Mouse (Mus musculus) right cerebral cortex, postnatal 10 days (tissue): ENCODE results near the gene Creb3l2.

Experiments used
- DNase-seq, 2 experiments: peaks; one replicate each; pipeline ENCODE4 v3.0.0; 2021; ENCODE audit warnings: low spot score in 2 of 2

The Creb3l2 gene

GRCm38 (mm10) chr6:37441251-37442011 is 515 bp downstream of the Creb3l2 start:
- DNase-seq = peak; percentile 37 to 44

- DNase-seq = no peak
Observed at GRCm38 (mm10) chr6:37440491-37441250, 1.3 kb downstream of the Creb3l2 start.

- no peak for DNase-seq
Observed at GRCm38 (mm10) chr6:37439676-37440490, 2.1 kb downstream of the Creb3l2 start.

- DNase-seq = no peak
Observed at GRCm38 (mm10) chr6:37438510-37438909, 3.4 kb downstream of the Creb3l2 start.

GRCm38 (mm10) chr6:37437086-37437485 is 4.9 kb downstream of the Creb3l2 start:
- DNase-seq = no peak

GRCm38 (mm10) chr6:37435391-37435790 is 6.6 kb downstream of the Creb3l2 start:
- DNase-seq = no peak

- no peak for DNase-seq
Observed at GRCm38 (mm10) chr6:37429849-37430470, 12.0 kb downstream of the Creb3l2 start.

- DNase-seq = no peak
Observed at GRCm38 (mm10) chr6:37428947-37429346, 13.0 kb downstream of the Creb3l2 start.

GRCm38 (mm10) chr6:37428044-37428443 is 13.9 kb downstream of the Creb3l2 start:
- no peak for DNase-seq

- no peak for DNase-seq
Observed at GRCm38 (mm10) chr6:37426615-37427014, 15.3 kb downstream of the Creb3l2 start.

- no peak for DNase-seq
Observed at GRCm38 (mm10) chr6:37425833-37426232, 16.1 kb downstream of the Creb3l2 start.

- DNase-seq = no peak
Observed at GRCm38 (mm10) chr6:37425075-37425474, 16.9 kb downstream of the Creb3l2 start.

GRCm38 (mm10) chr6:37424374-37424773 is 17.6 kb downstream of the Creb3l2 start:
- DNase-seq = no peak

GRCm38 (mm10) chr6:37423386-37423785 is 18.6 kb downstream of the Creb3l2 start:
- no peak for DNase-seq

- no peak for DNase-seq
Observed at GRCm38 (mm10) chr6:37421124-37421523, 20.8 kb downstream of the Creb3l2 start.

GRCm38 (mm10) chr6:37419445-37419941 is 22.5 kb downstream of the Creb3l2 start:
- DNase-seq = peak; percentile 83 to 89

GRCm38 (mm10) chr6:37418931-37419330 is 23.0 kb downstream of the Creb3l2 start:
- peak; percentile 51 to 61 for DNase-seq

- no peak for DNase-seq
Observed at GRCm38 (mm10) chr6:37416743-37417142, 25.2 kb downstream of the Creb3l2 start.

- DNase-seq = no peak
Observed at GRCm38 (mm10) chr6:37415505-37415904, 26.4 kb downstream of the Creb3l2 start.

- no peak for DNase-seq
Observed at GRCm38 (mm10) chr6:37415034-37415433, 26.9 kb downstream of the Creb3l2 start.

- no peak for DNase-seq
Observed at GRCm38 (mm10) chr6:37414576-37414975, 27.4 kb downstream of the Creb3l2 start.
